ENCODE assay signal across 20 mouse cellular contexts in the genomic region with DNA sequence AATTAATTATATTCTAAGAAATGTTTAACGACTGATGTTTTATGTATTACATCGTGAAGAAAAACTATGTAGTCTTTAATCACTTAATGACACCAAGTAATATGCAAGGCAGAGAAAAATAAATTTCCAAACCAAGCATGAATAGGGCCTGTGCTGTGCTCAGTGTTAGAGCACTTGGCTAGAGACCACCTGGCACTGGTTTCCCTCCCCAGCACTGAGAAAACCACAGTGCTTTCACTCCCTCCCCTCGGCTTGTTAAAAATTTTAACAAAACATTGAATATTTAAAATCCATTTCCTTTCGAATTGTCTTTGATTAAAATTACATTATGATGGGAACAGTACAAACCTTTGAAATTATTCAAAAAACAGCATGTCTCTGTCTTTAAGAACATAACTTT.
DNase-seq lines count a peak whose midpoint lies in the region; ATAC-seq and TF ChIP-seq lines count a peak whose summit lies in the region.
"Had no signal": no experiment of that assay in that cellular context is flagged by ENCODE, and none has a peak within 500 bp of the region (broad histone marks: within the 10 kb centered on the region; RNA-seq: fewer than 3 reads in every experiment).

No protein-coding gene starts in this region.

- H3K4me3 ChIP-seq in stomach, postnatal 0 days (ENCODE audit: low read depth, low read length) = no peak overlapping the region
- H3K4me3 ChIP-seq: embryonic facial prominence, embryonic 10.5 days; heart, embryonic 12.5 days; hindbrain, embryonic 15.5 days; stomach, embryonic 15.5 days had no signal

- no peaks in the 10 kb centered on the region for H3K36me3 ChIP-seq in stomach, postnatal 0 days (ENCODE audit: control insufficient read depth, insufficient read depth, low read length)
- H3K36me3 ChIP-seq: embryonic facial prominence, embryonic 10.5 days; heart, embryonic 12.5 days; hindbrain, embryonic 15.5 days; stomach, embryonic 15.5 days had no signal

- no peak overlapping the region for H3K27ac ChIP-seq in stomach, postnatal 0 days (replicated peaks)
- H3K27ac ChIP-seq: embryonic facial prominence, embryonic 10.5 days; hindbrain, embryonic 15.5 days; stomach, embryonic 15.5 days had no signal

- H3K9ac ChIP-seq in stomach, postnatal 0 days (ENCODE audit: low read length) = no peak overlapping the region
- H3K9ac ChIP-seq: heart, embryonic 12.5 days; hindbrain, embryonic 15.5 days; stomach, embryonic 15.5 days had no signal

- no peaks in the 10 kb centered on the region for H3K4me1 ChIP-seq in stomach, postnatal 0 days (replicated peaks; ENCODE audit: control insufficient read depth, insufficient read depth)
- H3K4me1 ChIP-seq: embryonic facial prominence, embryonic 10.5 days; heart, embryonic 12.5 days; hindbrain, embryonic 15.5 days; stomach, embryonic 15.5 days had no signal

- no peak overlapping the region for H3K4me2 ChIP-seq in stomach, postnatal 0 days (replicated peaks; ENCODE audit: low read depth)
- H3K4me2 ChIP-seq: heart, embryonic 12.5 days; hindbrain, embryonic 15.5 days; stomach, embryonic 15.5 days had no signal

- no peak for DNase-seq in frontal cortex, postnatal 36 days (ENCODE audit: low spot score in 2 of 2)
- DNase-seq in layer of hippocampus, adult 11-12 months (ENCODE audit: low spot score) = peak; percentile 40
- DNase-seq in layer of hippocampus, adult 9-10 months (ENCODE audit: low spot score) = no peak
- DNase-seq in cerebellum, postnatal 10 days = peak; percentile 22 to 52
- peak; percentile 14 to 38 for DNase-seq in layer of hippocampus, postnatal 10 days (ENCODE audit: low spot score in 2 of 2)
- no peak for DNase-seq in stomach, postnatal 0 days (ENCODE audit: low spot score)
- no peak for DNase-seq in heart, postnatal 36 days
- DNase-seq: adrenal gland, postnatal 36 days; B cell, adult 2 months; kidney, adult 18-20 months; lung, adult 2 months; lung, postnatal 36 days; spleen, adult 18-20 months; thymus, postnatal 14 days had no signal

- no peaks in the 10 kb centered on the region for H3K27me3 ChIP-seq in stomach, postnatal 0 days (ENCODE audit: control insufficient read depth, insufficient read depth, low read length)
- H3K27me3 ChIP-seq: heart, embryonic 12.5 days; hindbrain, embryonic 15.5 days; stomach, embryonic 15.5 days had no signal

- no peak for TF ChIP-seq EP300 in stomach, postnatal 0 days (optimal IDR thresholded peaks at IDR 0.05)

- intact Hi-C loops in heart, postnatal 36 days (cut with DNase I) = no loop called here

- TF ChIP-seq CTCF in stomach, postnatal 0 days (IDR thresholded peaks at IDR 0.05; ENCODE audit: low read depth) = no peak

- 55% methylated on average over 4 of the region's 4 CpGs for WGBS in stomach, postnatal 0 days

- ATAC-seq in frontal cortex, adult (ENCODE audit: low TSS enrichment) = peak; percentile 33; the same call in 1 of the 2 replicates
- ATAC-seq in stomach, postnatal 0 days (ENCODE audit: low FRiP score, low TSS enrichment) = no peak
- ATAC-seq: forebrain, embryonic 16.5 days had no signal

- no peaks in the 10 kb centered on the region for H3K9me3 ChIP-seq in stomach, postnatal 0 days (ENCODE audit: control insufficient read depth, low read length)
- H3K9me3 ChIP-seq: embryonic facial prominence, embryonic 10.5 days; heart, embryonic 12.5 days; hindbrain, embryonic 15.5 days; stomach, embryonic 15.5 days had no signal

Comparison
In these comparisons a context has a peak if more than half of its experiments do, and no peak if none do; other contexts are left out.
1. DNase-seq: peak in layer of hippocampus, adult 11-12 months (single experiment), cerebellum, postnatal 10 days (2 of 2) and layer of hippocampus, postnatal 10 days (2 of 2); none in frontal cortex, postnatal 36 days (0 of 2), layer of hippocampus, adult 9-10 months (single experiment), stomach, postnatal 0 days (single experiment) and heart, postnatal 36 days (0 of 2).